Mouse (Mus musculus) CH12.LX (cell line): ENCODE measurements around the gene Slitrk3. TPM values are rescaled to one million over a fixed set of nuclear protein-coding genes. Genes with fewer than 3 reads are reported as not detected.

Source experiments
- DNase-seq: peaks from one replicate; pipeline ENCODE4 v3.0.0-alpha.2; 2013; ENCODE audit errors: extremely low read depth
- H3K27ac ChIP-seq: 2 replicates; pipeline ENCODE4 v1.5.1; 2012; ENCODE audit warnings: low read depth, mild to moderate bottlenecking, control low read depth, moderate library complexity; ENCODE audit not compliant: insufficient read depth
- H3K27me3 ChIP-seq: replicated peaks from 2 replicates; pipeline ENCODE3; 2012; ENCODE audit warnings: inconsistent platforms
- H3K36me3 ChIP-seq, 2 experiments: replicated peaks in 1 of 2; 2 replicates each; pipeline versions ENCODE3 to v1.6.1; 2012; ENCODE audit warnings: inconsistent platforms in 1 of 2, low read length in 1 of 2, mild to moderate bottlenecking in 1 of 2, mixed read lengths in 1 of 2, moderate library complexity in 1 of 2; ENCODE audit not compliant: control insufficient read depth in 1 of 2, insufficient read depth in 1 of 2
- H3K4me1 ChIP-seq, 2 experiments: 2 replicates each; pipeline ENCODE4 v1.6.1; 2012; ENCODE audit warnings: inconsistent platforms in 1 of 2, moderate library complexity in 1 of 2; ENCODE audit not compliant: insufficient read depth in 2 of 2, control insufficient read depth in 1 of 2
- H3K4me2 ChIP-seq: 2 replicates; pipeline ENCODE4 v1.6.1; 2012; ENCODE audit warnings: low read depth, mild to moderate bottlenecking, control low read depth; ENCODE audit not compliant: poor library complexity, insufficient read depth, severe bottlenecking
- H3K4me3 ChIP-seq, 3 experiments: fragments of 150-350 bp in 1 of 3; sonication (generic) in 1 of 3; replicated peaks in 1 of 3; 2 replicates each; pipeline versions ENCODE3 to v1.5.1; 2011 to 2012; ENCODE audit warnings: low read depth in 2 of 3, low read length in 2 of 3, mild to moderate bottlenecking in 2 of 3, moderate library complexity in 2 of 3, control low read depth in 1 of 3, improper control_type of control experiment in 1 of 3, inconsistent platforms in 1 of 3, mixed read lengths in 1 of 3; ENCODE audit not compliant: poor library complexity in 1 of 3
- H3K79me2 ChIP-seq: replicated peaks from 2 replicates; pipeline ENCODE4 v1.6.1; 2012; ENCODE audit warnings: mild to moderate bottlenecking, moderate library complexity; ENCODE audit not compliant: control insufficient read depth, poor library complexity, insufficient read depth, severe bottlenecking; ENCODE audit errors: extremely low read depth
- H3K9ac ChIP-seq: 2 replicates; pipeline ENCODE4 v1.6.1; 2012; ENCODE audit warnings: low read depth, mild to moderate bottlenecking, control low read depth, moderate library complexity; ENCODE audit not compliant: insufficient read depth
- H3K9me3 ChIP-seq: replicated peaks from 2 replicates; pipeline ENCODE3; 2012; ENCODE audit warnings: low read length, inconsistent platforms, mixed read lengths
- BHLHE40 ChIP-seq: IDR thresholded peaks from 2 replicates; pipeline ENCODE4 v1.6.1; 2011; ENCODE audit warnings: mild to moderate bottlenecking, low read depth, low read length, improper control_type of control experiment
- CHD1 ChIP-seq: IDR thresholded peaks from 2 replicates; pipeline ENCODE4 v1.6.1; 2012; ENCODE audit warnings: low read depth, low read length, improper control_type of control experiment, inconsistent platforms
- CTCF ChIP-seq, 2 experiments: IDR thresholded peaks in 1 of 2; conservative IDR thresholded peaks in 1 of 2; 2 replicates each; pipeline ENCODE4 v1.5.1; 2011 to 2012; ENCODE audit warnings: low read depth in 2 of 2, low read length in 2 of 2, improper control_type of control experiment in 1 of 2, inconsistent platforms in 1 of 2, mild to moderate bottlenecking in 1 of 2, moderate library complexity in 1 of 2
- E2F4 ChIP-seq: IDR thresholded peaks from 2 replicates; pipeline ENCODE4 v1.6.1; 2011; ENCODE audit warnings: low read depth, low read length, improper control_type of control experiment; ENCODE audit not compliant: insufficient replicate concordance
- ELF1 ChIP-seq: IDR thresholded peaks from 2 replicates; pipeline ENCODE4 v1.6.1; 2014; ENCODE audit warnings: low read depth, mild to moderate bottlenecking, inconsistent platforms, low read length, improper control_type of control experiment
- EP300 ChIP-seq: IDR thresholded peaks from 2 replicates; pipeline ENCODE4 v1.6.1; 2011; ENCODE audit warnings: low read length, improper control_type of control experiment
- HCFC1 ChIP-seq: IDR thresholded peaks from 2 replicates; pipeline ENCODE4 v1.6.1; 2012; ENCODE audit warnings: low read depth, mild to moderate bottlenecking, inconsistent platforms, low read length, improper control_type of control experiment
- IRF4 ChIP-seq: IDR thresholded peaks from 2 replicates; pipeline ENCODE4 v1.6.1; 2014; ENCODE audit warnings: low read depth, mild to moderate bottlenecking, inconsistent platforms, low read length, improper control_type of control experiment
- JUN ChIP-seq: IDR thresholded peaks from 2 replicates; pipeline ENCODE4 v1.6.1; 2011; ENCODE audit warnings: low read depth, mild to moderate bottlenecking, low read length, improper control_type of control experiment, moderate library complexity; ENCODE audit not compliant: insufficient read depth
- MAX ChIP-seq: IDR thresholded peaks from 2 replicates; pipeline ENCODE4 v1.6.1; 2011; ENCODE audit warnings: low read length, improper control_type of control experiment
- MAZ ChIP-seq: IDR thresholded peaks from 2 replicates; pipeline ENCODE4 v1.6.1; 2012; ENCODE audit warnings: low read depth, mild to moderate bottlenecking, inconsistent platforms, low read length, improper control_type of control experiment, moderate library complexity
- MXI1 ChIP-seq: IDR thresholded peaks from 2 replicates; pipeline ENCODE4 v1.6.1; 2011; ENCODE audit warnings: mild to moderate bottlenecking, low read depth, low read length, improper control_type of control experiment
- MYC ChIP-seq: IDR thresholded peaks from 2 replicates; pipeline ENCODE4 v1.6.1; 2011; ENCODE audit warnings: low read depth, mild to moderate bottlenecking, improper control_type of control experiment, low read length
- NRF1 ChIP-seq: IDR thresholded peaks from 2 replicates; pipeline ENCODE4 v1.6.1; 2014; ENCODE audit warnings: low read depth, mild to moderate bottlenecking, inconsistent platforms, low read length, improper control_type of control experiment, moderate library complexity
- POLR2AphosphoS2 ChIP-seq: IDR thresholded peaks from 2 replicates; pipeline ENCODE4 v1.6.1; 2011; ENCODE audit warnings: low read depth, low read length, improper control_type of control experiment
- RCOR1 ChIP-seq: conservative IDR thresholded peaks from 2 replicates; pipeline ENCODE4 v1.6.1; 2012; ENCODE audit warnings: low read depth, mild to moderate bottlenecking, inconsistent platforms, low read length, improper control_type of control experiment
- SIN3A ChIP-seq: IDR thresholded peaks from 2 replicates; pipeline ENCODE4 v1.6.1; 2012; ENCODE audit warnings: low read length, improper control_type of control experiment, inconsistent platforms
- TBP ChIP-seq: conservative IDR thresholded peaks from 2 replicates; pipeline ENCODE4 v1.6.1; 2011; ENCODE audit warnings: low read depth, low read length, improper control_type of control experiment
- USF2 ChIP-seq: conservative IDR thresholded peaks from 2 replicates; pipeline ENCODE4 v1.6.1; 2011; ENCODE audit warnings: low read depth, low read length, improper control_type of control experiment
- ZC3H11A ChIP-seq: IDR thresholded peaks from 2 replicates; pipeline ENCODE4 v1.6.1; 2012; ENCODE audit warnings: low read depth, mild to moderate bottlenecking, inconsistent platforms, low read length, improper control_type of control experiment
- ZKSCAN1 ChIP-seq: IDR thresholded peaks from 2 replicates; pipeline ENCODE4 v1.6.1; 2012; ENCODE audit warnings: low read depth, inconsistent platforms, low read length, improper control_type of control experiment, borderline replicate concordance
- dilution Hi-C: fragments of 300-500 bp; cut with MboI; formaldehyde crosslinking; loops from 2 replicates; pipeline ENCODE4 v1.14.3; 2020; ENCODE audit warnings: low sequenced_read_pairs; ENCODE audit not compliant: extremely low pct_unique_long_range_greater_than_20kb, extremely low pct_ligation_motif_present
- in situ Hi-C: fragments of 300-500 bp; cut with MboI; formaldehyde crosslinking; loops from 3 replicates; pipeline ENCODE4 v1.14.3; 2019; ENCODE audit warnings: low sequenced_read_pairs, low pct_ligation_motif_present, low pct_unique_long_range_greater_than_20kb, mixed read lengths
- polyA plus RNA-seq: library from polyadenylated mRNA; unstranded; fragments of >175 nt; gene quantifications from 2 replicates; pipeline ENCODE4 v1.2.1, GENCODE M21; 2012; ENCODE audit warnings: low read depth; ENCODE audit not compliant: insufficient read length
- total RNA-seq, 2 experiments: library from RNA; depleted of rRNA; stranded (reverse); fragments of 300-350 nt in 1 of 2; fragments of >200 nt in 1 of 2; gene quantifications; 2 replicates each; pipeline ENCODE4 v1.2.3; 2012 to 2014

Gene Slitrk3
- total and polyA plus RNA-seq, 3 experiments = not detected

DNA sequence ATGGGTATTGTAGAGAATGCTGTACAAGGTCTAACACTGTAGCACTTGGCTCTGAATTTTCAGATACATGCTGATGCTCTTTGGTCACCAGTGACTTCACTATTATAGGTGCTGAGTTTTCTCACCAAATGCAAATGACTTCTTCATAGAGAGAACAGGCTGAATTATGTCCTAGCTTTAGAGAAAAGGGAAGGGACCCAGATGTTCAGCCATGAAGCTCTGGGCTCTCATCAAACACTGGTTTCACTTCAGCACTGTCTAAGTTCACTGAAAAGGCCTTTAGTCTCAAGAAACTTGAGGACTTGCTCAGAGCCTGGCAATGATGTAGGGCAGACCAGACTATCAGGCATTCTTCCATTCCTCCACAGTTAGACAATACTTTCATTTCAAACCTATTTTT lies 15.3 kb downstream of the Slitrk3 start:
- H3K4me2 ChIP-seq = no peak overlapping the region
- H3K79me2 ChIP-seq = no peaks in the 10 kb centered on the region
- dilution Hi-C loops = no loop called here
- no peaks in the 10 kb centered on the region for H3K36me3 ChIP-seq
- no peaks in the 10 kb centered on the region for H3K27me3 ChIP-seq
- no peak overlapping the region for H3K27ac ChIP-seq
- H3K4me3 ChIP-seq = no peak overlapping the region
- in situ Hi-C loops = no loop called here
- TF ChIP-seq MAZ (no peak), MYC (no peak), ZKSCAN1 (no peak), CTCF (conservative IDR thresholded peaks at IDR 0.05 in 1 of 2, IDR thresholded peaks at IDR 0.05 in 1 of 2; ENCODE audit: low read depth in 2 of 2, low read length in 2 of 2) (no peak), RCOR1 (no peak), NRF1 (no peak), JUN (no peak), MAX (no peak), CHD1 (no peak), ZC3H11A (no peak), USF2 (no peak), SIN3A (no peak), HCFC1 (no peak), EP300 (no peak), MXI1 (no peak), ELF1 (no peak), TBP (no peak), E2F4 (no peak), IRF4 (no peak)
- peak; percentile 53 for DNase-seq
- no peak overlapping the region for H3K9ac ChIP-seq
- H3K9me3 ChIP-seq = no peaks in the 10 kb centered on the region
- peaks cover 0 to 10% of the 10 kb centered on the region in 2 experiments; a peak in 2 of 4 replicates for H3K4me1 ChIP-seq

DNA sequence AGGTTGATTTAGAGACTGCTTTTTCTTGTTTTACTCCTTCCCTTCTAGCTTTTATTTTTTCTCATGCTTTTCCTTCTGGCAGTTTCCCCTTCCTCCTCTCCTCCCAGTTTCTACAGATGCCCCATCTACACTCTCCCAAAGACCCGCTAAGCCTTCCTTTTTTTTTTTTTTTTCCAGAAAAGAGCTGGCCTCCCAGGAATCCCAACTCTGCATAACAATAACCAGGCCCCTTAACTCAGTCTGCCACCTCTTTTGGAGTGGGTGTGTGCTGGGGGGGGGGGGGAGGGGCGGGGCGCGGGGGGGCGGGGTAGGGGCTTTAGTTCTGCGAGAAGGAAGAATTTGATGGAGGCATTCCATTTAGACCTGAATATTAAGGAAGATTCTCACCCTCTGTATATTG lies 51.6 kb downstream of the Slitrk3 start:
- Histone ChIP-seq H3K79me2 (no peaks in the 10 kb centered on the region), H3K4me1 (no peaks in the 10 kb centered on the region), H3K4me3 (no peak overlapping the region), H3K36me3 (no peaks in the 10 kb centered on the region), H3K9ac (no peak overlapping the region), H3K27ac (no peak overlapping the region), H3K27me3 (no peaks in the 10 kb centered on the region), H3K4me2 (no peak overlapping the region), H3K9me3 (no peaks in the 10 kb centered on the region)
- TF ChIP-seq POLR2AphosphoS2 (no peak), BHLHE40 (no peak)
- dilution Hi-C loops = no loop called here
- in situ Hi-C loops = no loop called here
- DNase-seq = no peak
